Mouse (Mus musculus): ENCODE measurements at regions not wholly inside any gene's neighbourhood (a gene's known extent, or its start where the extent isn't known, plus 50 kb on each side); places are given as distances from the start of the nearest gene placed in this dataset.

- no peak for DNase-seq
These were observed 443.7 kb upstream of the Sel1l start for GRCm38 (mm10) chr12:92292460-92293340.

GRCm38 (mm10) chr12:92291490-92291889 is 442.5 kb upstream of the Sel1l start:
- no peak for DNase-seq

GRCm38 (mm10) chr12:92285511-92285910 is 436.6 kb upstream of the Sel1l start:
- DNase-seq, result no peak

GRCm38 (mm10) chr12:92280470-92280869 is 431.5 kb upstream of the Sel1l start:
- DNase-seq, result no peak

- DNase-seq, result no peak
These were observed 403.0 kb upstream of the Sel1l start for GRCm38 (mm10) chr12:92251962-92252361.

- no peak for DNase-seq
These were observed 398.0 kb upstream of the Sel1l start for GRCm38 (mm10) chr12:92246790-92247451.

GRCm38 (mm10) chr12:92239956-92240699 is 391.2 kb upstream of the Sel1l start:
- DNase-seq, result no peak

GRCm38 (mm10) chr12:92233650-92234408 is 384.9 kb upstream of the Sel1l start:
- DNase-seq, result no peak

GRCm38 (mm10) chr12:92228585-92228984 is 379.6 kb upstream of the Sel1l start:
- no peak for DNase-seq

- DNase-seq, result no peak
These were observed 354.4 kb upstream of the Sel1l start for GRCm38 (mm10) chr12:92203351-92203750.

- DNase-seq, result no peak
These were observed 351.6 kb upstream of the Sel1l start for GRCm38 (mm10) chr12:92200602-92201001.

GRCm38 (mm10) chr12:92198738-92199477 is 350.0 kb upstream of the Sel1l start:
- no peak for DNase-seq

GRCm38 (mm10) chr12:92193934-92194685 is 345.2 kb upstream of the Sel1l start:
- no peak for DNase-seq

GRCm38 (mm10) chr12:92193199-92193933 is 344.4 kb upstream of the Sel1l start:
- no peak for DNase-seq

- DNase-seq, result no peak
These were observed 340.1 kb upstream of the Sel1l start for GRCm38 (mm10) chr12:92189022-92189421.

- no peak for DNase-seq
These were observed 338.2 kb upstream of the Sel1l start for GRCm38 (mm10) chr12:92187133-92187482.

GRCm38 (mm10) chr12:92186448-92187132 is 337.6 kb upstream of the Sel1l start:
- no peak for DNase-seq

GRCm38 (mm10) chr12:92179292-92179691 is 330.3 kb upstream of the Sel1l start:
- DNase-seq, result no peak

GRCm38 (mm10) chr12:92156726-92157125 is 307.8 kb upstream of the Sel1l start:
- DNase-seq, result no peak

- no peak for DNase-seq
These were observed 303.9 kb upstream of the Sel1l start for GRCm38 (mm10) chr12:92152922-92153235.

All from layer of hippocampus, postnatal 36 days (tissue).